Mouse (Mus musculus) MN1 (cell line): Measurements from ENCODE around the gene Oog3.

ENCODE experiments used
- DNase-seq: peaks from one replicate; pipeline ENCODE4 v3.0.0-alpha.2; 2016; ENCODE audit warnings: low spot score

Gene Oog3

DNA sequence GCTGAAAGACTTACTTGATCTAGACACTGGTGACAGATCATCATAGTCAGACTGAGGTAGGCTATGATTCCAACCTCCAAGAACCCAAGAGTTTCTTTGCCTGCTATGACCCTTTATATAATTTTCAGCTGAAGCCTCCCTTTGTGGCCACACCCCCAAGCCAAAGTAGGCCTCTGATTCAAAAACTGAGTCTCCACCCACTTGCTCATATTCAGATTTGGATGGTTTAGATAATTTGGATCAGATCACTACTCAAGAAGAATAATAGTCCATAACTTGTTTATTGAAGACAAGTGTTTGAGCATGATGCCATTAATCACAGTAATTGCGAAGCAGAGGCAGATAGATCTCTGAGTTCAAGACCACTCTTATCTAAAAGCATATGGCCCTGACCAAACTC lies at the start of gene Oog3:
Gene Oog3, minus strand, starts transcription at position 101 of the 400 bp plus-strand sequence.
- DNase-seq = no peak

DNA sequence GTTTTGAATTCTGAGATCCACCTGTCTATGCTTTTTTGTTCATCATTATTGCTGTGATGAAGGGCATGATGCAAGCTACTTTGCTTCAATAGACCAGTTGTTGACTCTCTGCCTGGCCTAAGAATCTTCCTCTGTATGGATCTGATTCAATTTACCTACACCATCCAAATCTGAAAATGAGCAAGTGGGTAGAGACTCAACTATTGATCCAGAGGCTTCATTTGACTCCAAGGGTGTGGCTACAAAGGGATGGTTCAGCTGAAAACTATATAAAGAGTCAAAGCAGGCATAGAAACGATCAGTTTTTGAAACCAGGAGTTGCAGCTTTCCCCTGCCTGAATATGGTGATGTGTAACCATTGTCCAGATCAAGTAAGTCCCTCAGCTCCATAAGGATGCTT lies 28.0 kb upstream of the Oog3 start, which contains the start of gene Oog2:
Gene Oog2, plus strand, starts transcription at position 301 of the 400 bp plus-strand sequence.
- DNase-seq = no peak
